Mouse (Mus musculus) erythroid progenitor cell, adult 5-6 weeks (primary cell): ENCODE results near the gene Tmem38b. TPM values are rescaled to one million over a fixed set of nuclear protein-coding genes. Genes with fewer than 3 reads are reported as not detected.
A peak's percentile ranks its signal among the peaks of the same experiment; 100 is the strongest.
"Not testable (repeated sequence)": the region's sequence is repeated elsewhere in the genome, so short reads cannot be mapped to it uniquely, and the experiment has no call there.

Experiments
- ATAC-seq: replicated peaks from 2 replicates; pipeline ENCODE4 v1.8.0; 2016; ENCODE audit warnings: moderate number of reproducible peaks, mild to moderate bottlenecking, moderate TSS enrichment, inconsistent platforms; ENCODE audit not compliant: poor library complexity, low FRiP score, severe bottlenecking
- total RNA-seq, 2 experiments: library from RNA; stranded (forward) in 1 of 2; stranded (reverse) in 1 of 2; fragments of 150-400 nt in 1 of 2; fragments of 186-747, 209-891 nt in 1 of 2; gene quantifications; 2 replicates each; pipeline versions ENCODE4 v1.2.3 to v1.2.4; 2015 to 2017; ENCODE audit warnings: low replicate concordance in 2 of 2

Gene Tmem38b
- total RNA-seq (2015; ENCODE audit: low replicate concordance) (4.2 and 9.0 TPM in 2 replicates), total RNA-seq (2017; ENCODE audit: low replicate concordance) (1.7 and 7.0 TPM in 2 replicates)

DNA sequence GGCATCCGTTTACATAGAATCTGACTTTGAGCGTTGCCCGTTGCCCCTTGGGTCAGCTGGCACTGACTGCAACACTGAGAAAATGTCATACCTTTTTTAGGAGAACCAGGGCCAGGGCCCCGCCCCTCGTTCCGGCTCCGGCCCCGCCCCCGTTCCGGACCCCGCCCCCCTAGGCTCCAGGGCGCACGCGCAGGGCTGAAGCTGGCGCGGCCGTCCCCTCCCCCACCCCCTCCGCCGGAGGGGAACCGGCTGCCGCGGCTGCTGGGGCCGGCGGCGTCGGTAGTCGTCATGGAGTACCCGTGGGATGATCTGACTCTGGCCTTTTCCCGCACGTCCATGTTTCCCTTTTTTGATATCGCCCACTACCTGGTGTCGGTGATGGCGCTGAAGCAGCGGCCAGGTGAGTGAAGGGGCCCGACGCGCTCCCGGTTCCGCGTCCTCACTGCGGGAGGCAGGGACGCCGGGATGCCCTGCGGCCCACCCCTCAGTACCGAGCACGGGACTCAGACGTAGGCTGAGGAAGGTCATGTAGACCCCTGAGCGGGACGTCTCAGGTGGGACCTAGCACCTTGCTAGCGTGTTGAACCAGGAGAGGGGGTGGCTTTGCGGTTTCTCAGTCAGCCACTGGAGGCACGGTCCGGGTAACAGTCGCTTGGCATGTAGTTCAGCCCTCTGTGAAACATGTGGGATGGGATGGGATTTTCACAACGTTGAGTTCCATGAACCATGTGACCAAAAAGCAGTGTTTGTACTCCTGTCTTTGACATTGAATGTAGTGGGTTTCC lies at the start of gene Tmem38b:
Gene Tmem38b (plus strand): TSS at position 225 of the 785 bp plus-strand sequence.
- peak; percentile 79 for ATAC-seq

DNA sequence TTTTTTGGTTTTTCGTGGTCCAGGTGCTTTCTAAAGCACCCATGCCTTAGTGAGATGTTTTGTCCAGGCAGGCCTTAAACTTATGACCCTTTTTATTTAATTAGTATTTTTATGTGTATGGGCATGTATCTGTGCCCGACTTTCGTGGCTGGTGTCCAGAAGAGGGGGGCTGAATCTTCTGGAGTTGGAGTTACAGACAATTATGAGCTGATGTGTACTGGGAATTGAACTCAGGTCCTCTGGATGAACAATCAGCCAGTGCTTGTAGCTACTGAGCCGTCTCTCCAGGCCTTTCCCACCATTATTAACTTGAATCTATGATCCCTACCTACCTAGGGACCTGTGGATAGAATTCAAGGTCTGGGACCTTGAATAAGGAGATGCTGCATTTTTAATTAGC lies 44.4 kb upstream of the Tmem38b start:
- no peak for ATAC-seq

DNA sequence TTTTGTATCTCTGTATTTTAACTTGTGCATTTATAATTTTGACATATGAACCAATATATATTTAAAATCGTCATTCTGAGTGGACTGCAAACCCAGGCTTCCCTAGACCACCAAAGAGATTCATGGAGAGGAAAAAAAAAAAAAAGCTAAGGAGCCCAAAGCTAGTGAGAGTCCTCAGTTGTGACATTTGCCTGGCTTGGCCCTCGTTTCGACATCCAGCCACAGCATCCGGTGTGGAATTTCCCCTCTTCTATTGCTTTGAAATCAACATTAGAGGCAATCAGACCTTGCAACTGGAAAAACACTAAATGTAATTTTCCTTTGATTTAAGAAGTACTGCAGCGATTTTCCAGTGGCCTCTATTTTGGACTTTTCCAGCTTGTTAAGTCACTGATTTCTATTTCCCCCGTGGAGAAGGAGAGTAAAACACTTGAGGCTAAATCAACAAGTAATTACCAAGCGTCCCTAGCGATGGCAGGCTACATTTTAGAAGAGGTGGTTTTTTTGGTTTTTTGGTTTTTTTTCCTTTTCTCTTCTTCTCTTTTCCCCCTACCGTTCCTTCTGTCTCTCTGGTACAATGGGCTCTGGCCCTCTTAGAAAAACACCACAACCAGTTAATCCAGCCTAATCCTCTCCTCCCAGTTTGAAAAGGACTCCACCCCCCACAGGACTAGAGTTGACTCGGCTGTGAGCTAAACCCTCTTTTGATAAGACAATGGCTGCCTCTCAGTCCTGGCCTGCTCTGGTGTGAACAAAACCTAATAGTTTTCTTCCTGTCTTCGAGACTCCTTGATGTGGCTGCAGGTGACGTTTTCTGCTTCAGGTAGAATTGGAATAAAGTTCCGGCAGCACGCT lies 43.4 kb upstream of the Tmem38b start:
- no peak for ATAC-seq

DNA sequence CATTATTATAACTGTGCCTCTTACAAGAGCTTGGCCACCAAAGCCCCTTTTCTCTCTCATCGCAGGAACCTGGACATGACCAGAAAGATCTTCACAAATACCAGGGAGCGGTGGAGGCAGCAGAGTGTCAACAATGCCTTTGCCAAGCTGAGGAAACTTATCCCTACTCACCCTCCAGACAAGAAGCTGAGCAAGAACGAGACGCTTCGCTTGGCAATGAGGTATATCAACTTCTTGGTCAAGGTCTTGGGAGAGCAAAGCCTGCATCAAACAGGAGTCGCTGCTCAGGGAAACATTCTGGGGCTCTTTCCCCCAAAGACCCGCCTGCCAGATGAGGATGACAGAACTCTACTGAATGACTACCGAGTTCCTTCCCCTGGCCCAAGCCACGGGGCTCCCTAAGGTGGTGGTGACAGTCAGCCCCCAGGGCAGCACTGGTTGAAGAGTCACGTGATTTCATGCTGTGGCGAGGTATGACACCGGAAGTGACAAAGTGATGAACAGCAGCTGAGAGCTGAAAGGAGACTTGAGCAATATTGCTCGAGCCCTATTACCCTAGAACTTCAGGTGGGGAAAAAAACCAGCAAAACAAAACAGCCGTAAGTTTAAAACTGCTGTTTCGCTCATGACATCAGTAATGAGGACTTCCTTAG lies 40.0 kb upstream of the Tmem38b start:
- no peak for ATAC-seq

DNA sequence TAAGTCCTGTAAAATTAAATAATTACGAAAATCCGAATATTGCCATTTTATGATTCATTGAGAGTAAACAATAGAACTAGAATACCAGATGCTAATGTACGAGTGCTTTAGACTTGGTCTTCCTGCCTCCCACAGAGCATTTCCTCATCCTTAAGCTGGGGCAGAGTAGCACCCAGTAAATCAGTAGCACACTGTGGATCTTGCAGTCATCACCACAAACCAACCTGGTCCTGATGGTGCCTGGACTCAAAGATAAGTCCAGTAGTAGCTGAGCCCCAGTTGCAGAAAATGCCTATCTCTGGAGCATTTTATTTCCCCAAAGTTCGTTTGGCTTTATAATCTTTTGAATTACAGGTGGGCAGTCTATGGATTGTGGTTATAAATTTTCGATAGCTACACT lies 39.0 kb upstream of the Tmem38b start:
- ATAC-seq: no peak

DNA sequence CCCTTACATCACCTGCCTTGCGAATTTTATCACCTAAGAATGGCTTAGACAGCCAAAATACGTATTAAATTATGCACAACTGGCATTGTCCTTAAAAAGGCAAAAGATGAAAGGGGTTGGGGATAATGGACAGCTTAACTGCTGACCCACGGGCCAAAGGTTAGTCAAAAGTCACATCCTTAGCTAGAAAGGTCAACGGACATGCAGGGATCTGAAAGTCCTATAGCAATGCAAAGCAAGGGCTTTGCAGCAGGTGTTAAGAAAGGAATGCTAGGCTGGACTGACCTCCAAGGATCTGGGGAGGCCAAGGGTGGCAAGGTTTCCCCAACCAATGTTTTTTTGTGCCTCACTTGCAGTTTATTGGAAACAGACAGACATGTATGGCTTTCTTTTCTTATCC lies 36.5 kb upstream of the Tmem38b start:
- no peak for ATAC-seq

DNA sequence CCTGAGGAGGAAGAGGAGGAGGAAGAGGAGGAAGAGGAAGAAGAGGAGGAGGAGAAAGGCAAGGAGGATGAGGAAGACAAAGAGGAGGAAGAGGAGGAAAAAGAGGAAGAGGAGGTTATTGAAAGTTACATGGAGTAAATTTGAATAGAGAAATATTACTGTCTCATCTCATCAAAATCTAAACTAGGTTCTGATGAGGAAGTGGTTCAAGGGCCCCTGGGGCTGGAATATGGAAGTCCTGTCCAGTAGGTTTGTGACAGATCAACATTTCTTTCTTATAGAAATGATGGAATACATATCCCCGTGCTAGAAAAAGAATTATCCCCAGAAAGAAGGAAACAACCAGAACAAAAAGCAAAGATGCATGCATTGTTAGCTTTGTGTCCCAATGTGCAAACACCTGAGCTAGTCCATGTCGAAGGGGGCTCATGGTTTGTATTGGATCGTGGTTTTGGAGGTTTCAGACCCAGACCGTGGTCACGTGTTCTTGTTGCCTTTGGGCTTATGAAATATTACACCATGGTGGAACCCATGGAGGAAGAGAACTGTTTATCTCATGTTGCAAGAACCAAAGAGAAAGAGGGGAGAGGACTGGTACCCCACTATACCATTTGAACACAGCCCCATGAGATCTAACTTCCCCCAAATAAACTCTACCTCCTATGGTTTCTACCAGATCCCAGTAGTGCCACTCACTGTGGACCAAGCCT lies 31.4 kb upstream of the Tmem38b start:
- ATAC-seq: no peak

DNA sequence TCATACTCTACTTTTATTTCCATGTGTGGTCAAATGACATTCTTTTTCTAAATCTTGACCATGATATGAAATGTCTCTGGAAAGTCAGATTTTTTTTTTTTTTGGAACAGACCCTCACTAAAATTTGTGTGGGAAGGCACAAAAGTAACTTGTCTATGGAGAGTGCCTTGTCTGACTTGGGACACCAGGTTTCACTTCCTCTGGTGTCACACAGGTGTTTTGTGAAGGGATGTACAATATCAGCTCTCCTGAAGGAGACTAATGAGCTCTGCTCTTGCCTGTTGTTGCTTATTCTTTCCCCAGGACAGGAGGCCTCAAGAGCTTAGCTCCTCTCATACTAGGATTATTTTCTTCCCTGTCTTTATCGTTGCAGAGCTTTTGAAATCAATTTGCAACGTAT lies 30.8 kb upstream of the Tmem38b start:
- no peak for ATAC-seq

DNA sequence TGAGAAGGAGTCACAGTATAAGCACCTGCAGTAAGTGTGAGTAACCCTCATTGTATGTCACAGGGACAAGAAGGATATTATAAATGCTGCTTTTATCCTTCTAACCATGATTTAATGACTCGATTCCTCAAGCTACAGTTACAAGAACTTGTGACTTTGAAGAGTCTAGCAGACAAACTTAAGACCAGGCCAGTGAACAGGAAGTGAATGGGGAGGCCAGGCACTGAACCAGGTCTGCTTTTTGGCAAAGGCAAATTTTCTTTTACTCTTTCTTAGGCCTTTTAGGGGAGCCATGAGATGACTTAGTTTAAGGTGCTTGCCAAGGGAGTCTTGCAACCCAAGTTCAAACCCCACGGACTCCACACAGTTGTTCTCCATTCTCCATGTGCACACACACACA lies 30.1 kb upstream of the Tmem38b start:
- ATAC-seq: no peak

DNA sequence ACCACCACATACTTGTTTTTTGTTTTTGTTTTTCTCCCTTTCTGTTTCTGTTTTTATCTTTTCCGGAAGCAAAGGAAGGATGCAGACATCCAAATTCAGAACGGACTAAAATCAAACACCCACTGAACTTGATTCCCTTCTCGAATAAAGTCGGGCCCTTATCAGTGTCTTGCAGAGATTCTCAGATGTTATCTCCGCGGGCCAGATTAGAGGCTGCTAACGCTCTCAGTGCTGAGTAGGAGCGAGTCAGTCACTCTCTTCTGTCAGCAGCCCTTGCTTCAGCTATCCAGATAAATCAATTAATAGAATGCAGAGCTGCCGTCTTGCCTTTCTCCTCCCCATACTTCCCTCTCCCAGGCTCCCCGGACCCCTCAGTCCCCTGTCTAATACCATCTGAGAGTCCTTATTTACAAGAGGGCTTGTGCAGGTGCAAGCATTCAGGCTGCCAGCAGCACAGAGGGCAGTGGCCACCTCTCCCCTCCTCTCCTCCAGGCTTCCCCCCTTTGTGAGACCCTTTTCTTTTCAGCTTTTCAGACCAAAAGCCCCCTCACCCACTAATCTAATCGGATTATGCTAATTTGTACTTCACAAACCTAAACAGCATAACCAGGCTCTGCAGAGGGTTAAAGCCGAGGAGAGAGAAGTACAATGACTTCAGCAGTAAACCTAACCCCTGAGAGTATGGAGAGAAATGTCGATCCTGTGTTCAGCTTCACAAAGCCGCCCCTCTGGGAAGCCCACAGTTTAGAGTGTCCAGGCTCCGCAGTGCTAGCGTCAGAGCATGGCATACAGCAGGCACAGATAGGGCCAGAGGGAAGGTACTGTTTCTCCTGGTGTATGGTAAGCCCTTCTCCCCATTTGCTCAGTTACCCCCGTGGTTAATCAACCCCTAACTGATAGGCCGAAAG lies 28.7 kb upstream of the Tmem38b start:
- no peak for ATAC-seq

DNA sequence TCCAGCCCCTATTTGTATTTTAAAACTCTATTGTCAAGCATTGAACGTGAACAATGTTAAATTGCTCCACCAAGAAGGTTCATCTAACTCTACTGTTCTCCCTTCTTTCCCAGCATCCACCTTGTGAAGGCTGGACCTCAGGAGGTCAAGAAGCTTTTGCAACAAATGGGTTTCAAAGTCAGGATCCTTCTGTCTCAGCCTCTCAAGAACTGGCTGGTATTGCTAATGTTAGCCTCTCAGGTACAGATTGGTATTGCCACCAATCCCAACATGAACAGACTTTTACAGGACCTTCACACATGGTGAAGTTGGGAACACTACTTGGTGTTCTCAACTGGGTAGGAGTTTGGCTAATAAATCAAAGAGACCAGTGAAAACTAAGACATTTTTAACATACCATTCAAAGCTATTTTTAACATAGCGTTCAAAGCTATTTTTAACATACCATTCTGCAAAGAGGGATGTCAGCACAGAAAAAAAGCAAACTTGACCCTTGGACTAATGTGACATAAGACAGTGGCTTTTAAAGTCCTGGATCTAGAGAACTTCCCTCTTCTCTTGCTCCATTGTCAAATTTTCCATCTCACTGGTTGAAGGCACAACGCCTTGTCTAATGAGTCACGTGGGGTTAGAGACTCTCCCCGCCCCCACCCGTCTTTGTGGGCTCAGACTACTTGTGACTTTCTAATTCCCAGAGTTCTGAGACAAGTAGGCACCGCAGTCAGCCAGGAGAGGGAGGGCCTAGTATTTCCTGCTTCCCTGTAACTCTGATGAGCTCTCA lies 26.8 kb upstream of the Tmem38b start:
- no peak for ATAC-seq

DNA sequence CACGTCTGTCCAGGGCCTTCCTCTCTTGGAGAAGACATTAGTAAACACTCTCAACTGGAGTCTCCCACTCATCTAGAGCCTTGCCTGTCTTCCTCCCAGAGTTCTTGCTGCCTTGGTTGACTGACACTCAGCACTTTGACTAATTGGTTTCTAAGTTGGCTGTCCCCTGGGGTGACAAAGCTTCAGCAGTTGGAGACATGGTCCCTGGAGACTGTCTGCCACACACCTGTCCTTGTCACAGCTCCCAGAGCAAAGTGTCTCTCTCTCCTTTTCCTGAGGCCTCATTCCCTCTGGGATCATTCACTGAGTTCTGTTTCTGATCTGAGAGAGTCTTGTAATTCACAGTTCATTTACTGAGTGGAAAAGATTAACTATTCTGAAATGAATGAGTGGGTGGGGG lies 26.1 kb upstream of the Tmem38b start:
- no peak for ATAC-seq

DNA sequence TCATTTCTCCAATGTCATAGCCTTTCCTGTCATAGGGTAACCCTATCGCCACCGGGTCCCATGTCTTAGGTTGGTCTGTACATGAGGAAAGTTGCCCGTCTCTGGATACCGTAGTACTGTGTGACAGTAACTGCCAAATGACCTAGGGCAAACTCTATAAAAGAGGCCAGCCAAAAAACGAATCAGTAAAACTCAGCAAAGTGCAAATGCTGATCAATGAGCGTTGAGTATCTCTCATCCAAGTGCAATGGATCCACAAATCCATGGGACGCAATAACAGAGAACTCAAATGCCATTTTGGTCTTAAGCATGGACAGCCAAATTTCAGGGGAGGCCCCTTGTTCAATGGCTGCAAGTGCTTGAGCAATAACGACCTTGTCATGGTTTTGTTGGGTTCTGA lies 22.2 kb upstream of the Tmem38b start:
- ATAC-seq: not testable (repeated sequence)

DNA sequence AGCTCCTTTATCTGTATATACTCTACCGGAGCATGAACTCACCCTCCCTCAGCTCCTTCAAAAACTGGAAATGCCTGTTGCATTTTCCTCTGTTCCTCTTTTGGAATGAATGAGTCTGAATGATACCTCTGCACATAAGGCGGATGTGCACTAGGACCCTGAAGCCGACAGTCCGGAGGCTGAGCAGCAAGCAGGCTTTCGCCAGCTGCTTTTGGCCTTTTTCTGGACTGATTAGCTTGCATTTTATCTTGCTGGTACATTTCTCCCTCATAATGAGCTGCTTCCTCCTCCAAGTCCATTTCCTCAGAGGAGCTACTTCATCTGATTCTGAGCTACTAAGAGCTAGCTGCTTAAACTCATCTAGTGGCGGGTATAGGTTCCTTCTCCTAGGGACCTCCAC lies 19.4 kb upstream of the Tmem38b start:
- ATAC-seq: not testable (repeated sequence)

DNA sequence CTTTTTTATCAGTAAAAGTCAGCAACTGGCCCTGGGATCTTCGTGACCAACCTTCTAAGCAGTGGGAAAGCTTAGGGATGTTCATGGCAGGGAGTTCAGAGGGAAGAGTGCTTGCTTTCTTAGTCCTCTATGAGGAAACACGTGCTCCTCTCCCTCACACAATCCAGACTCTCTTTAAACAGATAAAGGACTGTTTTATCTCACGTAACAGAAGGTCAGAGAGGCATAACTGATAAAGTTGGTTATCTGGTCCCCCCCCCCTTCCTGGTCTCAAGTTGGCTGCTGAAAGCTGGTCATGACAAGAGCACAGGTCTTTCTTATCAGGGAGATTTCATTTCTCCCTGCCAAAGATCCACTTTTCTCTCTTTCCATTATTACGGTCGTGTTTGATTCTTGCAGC lies 7.5 kb upstream of the Tmem38b start:
- ATAC-seq: no peak

DNA sequence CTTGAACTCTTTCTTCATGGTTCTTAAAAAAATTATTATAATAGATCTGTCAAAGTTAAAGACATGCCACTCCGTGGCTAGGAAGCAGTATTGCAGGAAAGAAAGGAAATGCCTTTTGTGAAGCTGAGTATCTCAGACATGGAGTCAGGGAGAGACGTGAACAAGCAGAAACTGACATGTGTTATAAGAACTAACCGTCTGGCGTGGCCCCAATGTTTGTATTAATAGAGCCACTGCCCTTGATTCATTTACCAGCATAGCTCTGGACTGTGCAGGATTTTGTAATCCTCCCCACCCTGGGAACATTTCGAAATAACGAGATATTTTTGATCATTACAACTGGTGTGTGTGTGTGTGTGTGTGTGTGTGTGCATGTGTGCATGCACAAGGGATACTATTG lies 2.1 kb upstream of the Tmem38b start:
- ATAC-seq: no peak

DNA sequence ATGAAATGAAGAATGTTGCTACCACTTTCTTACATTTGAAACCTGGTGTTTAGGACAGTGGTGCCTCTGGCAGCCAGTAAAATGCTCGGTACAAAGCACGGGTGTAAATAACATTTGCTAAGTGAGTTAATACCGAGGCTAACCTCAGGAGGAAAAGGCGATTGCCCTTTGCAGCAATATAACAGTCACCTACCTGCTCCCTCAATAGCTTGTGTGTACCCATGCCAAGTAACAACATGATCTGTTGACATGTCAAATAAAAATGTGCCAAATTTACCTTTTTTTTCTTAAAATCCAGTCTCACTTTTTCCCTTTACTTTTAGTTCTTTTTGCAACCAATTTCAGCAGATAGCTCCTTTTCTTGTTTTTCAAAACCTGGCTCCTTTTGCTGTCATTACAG lies 1.0 kb upstream of the Tmem38b start:
- ATAC-seq: no peak

DNA sequence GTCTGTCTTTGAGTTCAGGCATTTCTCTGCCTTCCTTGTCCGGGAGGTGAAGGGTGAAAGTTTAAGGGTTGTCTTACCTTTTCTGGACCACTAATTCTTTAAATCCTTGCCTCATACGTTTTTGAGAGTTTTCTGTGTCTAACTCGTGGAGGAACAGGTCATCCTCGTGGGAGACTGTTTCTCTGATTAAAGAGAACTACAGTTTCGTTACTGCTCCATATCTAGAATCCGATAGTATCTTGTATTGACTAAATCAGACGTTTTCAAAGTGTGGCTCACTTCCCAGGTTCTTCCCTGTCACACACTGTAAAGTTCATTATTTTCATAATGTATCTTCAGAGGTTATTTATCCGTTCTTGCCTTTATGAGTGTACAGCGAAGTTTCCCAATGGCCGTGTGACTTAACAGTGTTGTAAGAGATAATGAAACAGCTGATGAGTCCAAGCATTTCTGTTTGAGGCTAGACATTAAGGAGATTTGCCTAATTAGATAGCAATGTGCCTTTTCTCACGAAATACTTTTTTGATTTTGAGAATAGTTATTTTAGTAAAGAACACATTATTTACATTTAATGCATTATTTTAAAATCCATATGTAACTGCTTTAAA lies 900 bp downstream of the Tmem38b start:
- no peak for ATAC-seq
